Mouse (Mus musculus): ENCODE results near the gene Fkbp9.

The Fkbp9 gene

DNA sequence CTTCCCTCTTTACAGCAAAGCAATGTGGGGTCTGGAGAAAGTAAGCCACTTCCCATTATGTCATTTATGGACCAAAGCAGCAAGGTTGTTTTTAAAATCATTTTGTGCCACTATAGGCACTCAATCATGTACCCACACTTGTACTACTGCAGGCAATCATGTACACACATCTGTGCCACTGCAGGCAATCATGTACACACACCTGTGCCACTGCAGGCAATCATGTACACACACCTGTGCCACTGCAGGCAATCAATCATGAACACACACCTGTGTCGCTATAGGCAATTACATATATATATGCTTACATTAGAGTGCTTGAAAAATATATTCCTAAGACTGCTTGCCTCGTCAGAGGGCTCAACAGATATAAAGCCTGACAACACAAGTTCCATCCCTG lies 73.1 kb downstream of the Fkbp9 start:
- no peak for DNase-seq (ENCODE audit: low read depth, low spot score)

DNA sequence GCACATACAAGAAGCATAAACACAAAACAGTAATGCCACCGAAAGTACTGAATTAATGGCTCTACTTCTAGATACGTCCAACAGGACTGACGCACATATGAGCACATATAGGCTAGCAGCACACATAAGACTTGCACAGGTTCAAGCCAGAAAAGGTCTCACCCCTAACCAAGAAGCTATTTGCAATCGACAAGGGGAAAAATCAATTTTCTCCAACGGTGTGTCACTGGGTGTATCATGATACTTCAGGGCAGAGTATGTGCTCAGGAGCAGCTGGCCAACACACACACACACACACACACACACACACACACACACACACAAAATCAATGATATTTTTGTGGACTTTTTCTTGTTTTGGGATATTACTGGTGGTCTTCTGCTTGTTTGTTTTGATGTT lies 73.6 kb downstream of the Fkbp9 start:
- DNase-seq (ENCODE audit: low read depth, low spot score): no peak

DNA sequence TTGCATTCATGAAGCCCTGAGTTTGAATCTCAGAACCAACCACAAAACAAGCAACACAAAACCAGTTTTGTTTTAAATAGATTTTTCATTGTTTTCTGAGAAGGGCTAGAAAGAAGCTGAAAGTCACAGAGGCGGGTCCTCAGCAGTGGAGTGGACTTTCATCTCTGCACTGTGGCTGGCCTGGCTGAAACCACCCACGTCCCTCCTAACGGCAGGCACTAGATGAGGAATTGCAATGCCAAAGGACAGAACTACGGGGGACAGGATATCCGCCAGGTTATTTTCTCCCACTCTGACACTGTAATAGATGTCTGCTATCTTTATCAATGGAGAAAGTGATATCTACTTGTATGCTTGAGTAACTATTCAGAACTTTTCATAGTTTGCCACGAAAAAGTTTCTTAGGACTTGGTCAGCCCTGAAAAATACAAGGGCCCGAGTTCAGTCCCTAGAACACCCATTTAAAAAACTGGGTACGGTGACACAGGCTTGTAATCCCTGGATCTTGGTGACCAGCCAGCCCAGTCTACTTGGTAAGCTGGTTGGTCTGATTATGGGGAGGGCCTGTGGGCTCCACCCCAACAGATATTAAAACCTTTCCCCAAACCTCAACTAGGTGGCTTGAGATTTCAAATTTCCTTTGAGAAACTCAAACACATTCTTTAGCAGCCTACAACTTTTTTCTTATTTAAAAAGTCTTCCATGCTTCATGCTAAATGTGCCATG lies 74.4 kb downstream of the Fkbp9 start:
- no peak for DNase-seq (ENCODE audit: low read depth, low spot score)

DNA sequence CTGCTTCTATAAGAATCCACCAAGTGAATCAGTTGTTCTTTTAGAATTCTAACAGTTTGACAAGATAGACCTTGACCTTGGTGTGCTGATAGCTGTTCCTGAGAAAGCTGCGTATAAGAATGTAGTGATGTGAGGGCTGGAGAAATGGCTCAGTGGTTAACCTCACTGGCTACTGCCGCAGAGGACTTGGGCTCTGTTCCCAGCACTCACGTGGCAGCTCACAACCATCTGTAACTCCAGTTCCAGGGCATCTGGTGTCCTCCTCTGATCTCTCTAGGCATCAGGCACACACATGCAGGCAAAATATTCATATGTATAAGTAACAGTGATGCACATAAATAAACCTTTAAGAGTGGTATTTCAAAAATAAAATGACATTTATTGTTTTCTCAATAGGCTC lies 76.1 kb downstream of the Fkbp9 start:
- DNase-seq (ENCODE audit: low read depth, low spot score): no peak

DNA sequence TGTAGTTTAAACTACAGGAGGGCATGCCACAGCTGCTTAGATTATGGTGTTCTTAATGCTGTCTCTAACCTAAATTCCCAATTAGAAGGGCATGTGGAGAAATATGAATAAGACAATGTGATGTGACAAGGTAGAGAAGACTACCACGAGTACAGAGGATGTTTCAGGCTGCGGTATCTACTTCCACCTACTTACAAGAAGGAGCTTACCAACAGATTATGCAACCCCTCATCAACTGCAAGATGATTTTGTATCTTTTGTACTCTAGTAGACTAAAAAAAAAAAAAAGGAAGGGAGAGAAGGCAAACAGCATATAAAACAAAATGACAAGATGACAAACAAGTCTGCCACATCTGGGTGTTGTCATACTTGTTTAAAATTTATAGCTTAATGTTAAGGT lies 76.5 kb downstream of the Fkbp9 start:
- no peak for DNase-seq (ENCODE audit: low read depth, low spot score)

DNA sequence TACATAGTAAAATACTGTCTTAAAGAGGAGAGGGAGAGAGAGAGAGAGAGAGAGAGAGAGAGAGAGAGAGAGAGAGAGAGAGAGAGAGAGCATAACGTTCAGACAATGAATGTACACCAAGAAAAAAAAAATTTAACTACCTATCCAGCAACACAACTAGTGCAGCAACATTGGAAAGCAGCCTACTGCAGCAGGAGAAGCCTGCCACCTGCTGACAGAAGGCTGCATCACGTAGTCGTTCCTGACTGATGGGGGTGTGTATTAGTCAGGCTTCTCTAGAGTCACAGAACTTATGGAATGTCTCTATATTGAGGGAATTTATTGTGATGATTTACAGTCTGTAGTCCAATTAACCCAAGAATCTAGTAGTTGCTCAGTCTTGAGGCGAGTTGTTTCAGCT lies 77.1 kb downstream of the Fkbp9 start:
- DNase-seq (ENCODE audit: low read depth, low spot score): peak; percentile 40

DNA sequence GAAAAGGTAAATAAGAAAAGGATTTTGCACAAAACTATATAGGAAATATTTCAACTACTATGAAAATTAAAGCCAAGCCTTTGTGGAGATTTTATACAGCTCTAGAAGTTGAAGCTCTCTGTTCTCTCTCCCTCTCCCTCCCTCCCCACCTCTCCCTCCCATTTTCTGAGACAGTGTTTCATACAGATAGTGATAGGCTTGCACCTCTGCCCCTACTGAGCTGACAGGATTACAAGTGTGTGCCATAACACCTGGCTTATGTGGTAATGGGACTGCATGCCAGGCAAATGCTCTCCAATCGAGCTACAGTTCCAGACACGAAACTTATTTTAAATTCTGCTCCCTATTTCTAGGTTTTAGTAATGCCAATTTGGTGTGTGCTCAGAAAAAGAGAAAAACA lies 79.1 kb downstream of the Fkbp9 start:
- DNase-seq (ENCODE audit: low read depth, low spot score): no peak

DNA sequence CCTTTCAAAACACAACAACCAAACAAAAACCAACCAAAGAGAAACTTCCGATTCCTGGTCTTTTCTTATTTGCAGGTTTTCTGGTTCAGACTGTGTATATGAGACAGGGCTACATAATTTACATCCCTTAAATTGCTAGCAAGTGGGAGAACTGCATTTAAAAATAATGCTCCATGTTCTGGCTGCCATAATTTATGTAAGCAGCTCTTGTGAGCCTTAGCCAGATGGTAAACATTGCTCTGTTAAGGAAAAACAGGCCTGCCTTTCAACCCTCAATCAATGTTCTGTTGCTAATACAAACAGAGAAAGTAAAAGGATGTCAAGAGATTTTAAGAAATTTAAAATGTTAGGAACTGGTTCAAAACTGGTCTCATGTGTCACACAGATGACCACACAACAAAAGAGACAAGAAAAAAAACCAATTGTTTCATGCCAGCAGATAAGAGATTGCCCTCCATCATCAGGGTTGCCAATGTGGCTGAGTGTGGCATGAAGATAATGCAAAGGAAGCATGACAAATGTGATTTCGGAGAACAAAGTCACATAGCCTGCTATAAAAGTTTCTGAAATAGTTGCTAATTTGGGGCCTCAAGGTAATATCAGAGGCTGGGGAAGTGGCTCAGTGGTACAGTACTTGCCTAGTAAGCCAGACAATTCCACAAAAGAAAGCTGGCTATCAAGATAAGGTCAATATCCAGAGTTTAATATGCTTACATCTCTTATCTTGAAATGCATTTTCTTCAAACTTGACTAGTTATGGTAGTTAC lies 81.4 kb downstream of the Fkbp9 start:
- DNase-seq (ENCODE audit: low read depth, low spot score): no peak

DNA sequence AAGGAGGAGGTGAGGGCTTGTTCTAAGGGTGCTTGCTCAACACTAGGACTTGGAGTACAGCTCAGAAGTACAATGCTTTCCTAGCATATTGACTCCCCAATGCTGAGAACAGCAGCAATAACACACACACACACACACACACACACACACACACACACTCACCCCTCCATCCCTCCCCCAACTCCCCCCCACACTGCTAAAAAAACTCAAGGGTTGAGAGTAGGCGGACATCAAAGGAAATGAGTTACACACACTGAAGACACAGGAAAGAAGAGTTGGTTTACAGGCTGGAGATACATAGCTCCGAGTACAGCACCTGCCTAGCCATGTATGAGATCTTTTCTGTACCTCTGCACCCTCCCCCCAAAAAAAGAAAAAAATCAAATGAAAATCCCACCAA lies 84.4 kb downstream of the Fkbp9 start:
- no peak for DNase-seq (ENCODE audit: low read depth, low spot score)

DNA sequence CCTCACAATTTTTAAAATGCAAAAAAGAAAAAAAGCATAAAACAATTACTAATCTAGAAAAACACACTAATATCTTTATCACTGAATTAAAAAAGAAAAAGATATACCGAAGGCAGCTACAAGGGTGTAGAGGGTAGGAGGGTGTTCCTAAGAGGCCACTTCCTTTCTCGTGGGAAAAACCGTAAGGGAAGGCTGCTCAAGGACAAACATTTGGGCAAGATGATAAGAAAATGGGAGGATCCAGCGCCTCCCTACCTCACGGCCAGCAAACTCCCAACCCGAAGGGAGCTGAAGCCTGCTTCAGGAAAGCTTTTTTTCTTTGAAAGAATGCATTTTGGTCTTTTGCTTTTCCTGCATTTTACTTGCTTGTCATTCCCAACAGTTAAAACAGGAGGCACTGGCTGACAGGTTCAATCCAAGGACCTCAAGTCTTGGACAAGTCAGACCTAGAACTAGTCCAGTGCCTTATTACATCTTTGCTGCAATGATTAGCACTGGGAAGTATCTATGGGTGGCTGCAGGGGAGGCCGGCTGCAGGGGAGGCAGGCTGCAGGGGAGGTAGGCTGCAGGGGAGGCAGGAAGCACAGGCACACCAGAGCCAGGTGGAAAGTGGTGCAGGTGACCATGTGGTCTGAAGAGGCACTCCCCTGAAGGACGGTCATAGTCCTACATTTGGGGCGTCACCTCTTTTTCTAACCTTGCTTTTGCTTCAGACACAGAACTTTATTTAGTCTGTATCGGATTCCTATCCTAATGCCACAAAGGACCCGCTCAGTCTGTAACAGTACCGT lies 85.9 kb downstream of the Fkbp9 start:
- DNase-seq (ENCODE audit: low read depth, low spot score): no peak

DNA sequence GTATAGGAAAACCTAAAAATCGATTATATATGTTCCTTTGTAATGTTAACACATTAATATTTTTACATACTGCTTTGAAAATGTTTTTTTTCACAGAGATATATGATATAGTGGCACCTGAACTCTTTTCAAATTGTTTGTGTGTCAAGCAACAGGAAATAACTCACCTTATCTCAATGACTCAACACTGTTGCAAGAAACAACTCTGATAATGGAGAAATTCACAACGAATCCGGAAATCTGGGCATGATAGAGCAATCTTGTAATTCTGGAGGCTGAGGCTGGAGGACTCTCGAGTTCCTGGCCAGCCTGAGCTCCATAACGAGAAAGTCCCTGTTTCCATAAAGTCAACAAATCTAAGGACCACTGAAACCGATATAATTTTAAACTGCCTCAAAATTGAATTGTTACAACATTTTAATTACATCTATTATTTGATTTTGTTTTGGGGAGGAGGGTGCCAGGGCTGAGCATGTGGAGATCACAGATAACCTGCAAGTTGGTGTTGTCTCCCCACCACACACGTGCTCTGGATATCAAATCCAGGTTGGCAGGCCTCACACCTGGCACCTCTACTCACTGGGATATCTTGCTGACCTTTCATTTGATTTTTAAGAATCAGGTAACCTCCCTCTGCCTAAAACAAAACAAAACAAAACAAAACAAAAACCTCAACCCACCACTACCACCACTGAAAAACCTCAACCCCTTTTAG lies 87.6 kb downstream of the Fkbp9 start:
- DNase-seq (ENCODE audit: low read depth, low spot score): no peak

DNA sequence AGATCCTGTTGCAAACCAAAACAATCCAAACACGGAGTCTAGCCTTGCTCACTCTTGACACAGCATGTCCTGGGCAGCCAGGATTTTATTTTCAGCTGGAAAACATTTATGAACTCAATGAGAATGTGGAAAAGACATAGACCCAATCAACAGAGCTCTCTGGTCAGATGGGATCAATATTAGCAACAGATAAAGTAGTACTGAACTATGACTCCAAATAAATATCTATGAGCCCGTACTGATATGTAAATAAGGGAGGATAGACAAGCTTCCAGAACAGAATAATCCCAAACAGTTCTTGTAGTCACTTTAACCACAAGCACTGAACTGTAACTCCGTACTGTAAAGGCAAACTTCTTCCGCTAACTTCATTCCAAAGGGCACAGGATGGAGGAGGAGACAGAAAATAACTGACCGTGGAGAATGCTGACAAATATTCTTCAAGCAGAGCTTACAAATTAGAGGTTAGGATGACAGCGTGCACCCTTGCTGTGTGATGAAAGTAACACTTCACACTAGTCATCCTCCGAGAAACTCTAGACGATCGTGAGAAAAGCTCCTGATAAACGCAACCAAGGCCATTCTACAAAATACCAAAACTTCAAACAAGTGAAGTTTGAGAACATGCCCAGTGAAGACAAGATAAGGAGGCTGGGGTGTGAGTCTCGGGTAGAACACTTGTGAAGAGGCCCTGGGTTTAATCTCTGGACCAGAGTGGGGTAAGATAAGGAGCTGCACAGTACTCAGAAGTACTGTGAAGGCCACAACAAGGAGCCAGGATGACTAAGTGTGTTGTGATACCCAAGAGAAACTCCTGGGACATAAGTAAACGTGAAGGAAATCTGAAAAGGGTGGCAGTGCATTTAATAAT lies 88.6 kb downstream of the Fkbp9 start:
- DNase-seq (ENCODE audit: low read depth, low spot score): no peak

DNA sequence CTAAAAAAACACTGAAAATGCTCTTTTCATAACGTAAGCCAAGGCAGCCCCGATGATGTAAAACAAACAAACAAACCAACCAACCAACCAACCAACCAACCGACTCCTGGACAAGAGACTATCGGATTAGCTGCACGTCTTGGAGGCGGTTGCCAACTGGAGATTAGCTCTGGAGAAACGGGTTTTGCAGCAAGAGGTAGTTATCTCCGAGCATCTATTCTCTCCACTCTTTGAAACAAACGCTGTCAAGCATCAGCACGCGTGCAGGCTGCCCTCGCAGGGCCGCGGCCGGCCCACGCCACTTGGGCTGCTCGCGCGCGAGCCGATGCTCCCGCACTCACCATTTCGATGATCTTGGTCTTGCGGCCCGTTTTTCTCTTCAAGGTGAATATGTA lies 91.5 kb downstream of the Fkbp9 start:
- DNase-seq (ENCODE audit: low read depth, low spot score): no peak

DNA sequence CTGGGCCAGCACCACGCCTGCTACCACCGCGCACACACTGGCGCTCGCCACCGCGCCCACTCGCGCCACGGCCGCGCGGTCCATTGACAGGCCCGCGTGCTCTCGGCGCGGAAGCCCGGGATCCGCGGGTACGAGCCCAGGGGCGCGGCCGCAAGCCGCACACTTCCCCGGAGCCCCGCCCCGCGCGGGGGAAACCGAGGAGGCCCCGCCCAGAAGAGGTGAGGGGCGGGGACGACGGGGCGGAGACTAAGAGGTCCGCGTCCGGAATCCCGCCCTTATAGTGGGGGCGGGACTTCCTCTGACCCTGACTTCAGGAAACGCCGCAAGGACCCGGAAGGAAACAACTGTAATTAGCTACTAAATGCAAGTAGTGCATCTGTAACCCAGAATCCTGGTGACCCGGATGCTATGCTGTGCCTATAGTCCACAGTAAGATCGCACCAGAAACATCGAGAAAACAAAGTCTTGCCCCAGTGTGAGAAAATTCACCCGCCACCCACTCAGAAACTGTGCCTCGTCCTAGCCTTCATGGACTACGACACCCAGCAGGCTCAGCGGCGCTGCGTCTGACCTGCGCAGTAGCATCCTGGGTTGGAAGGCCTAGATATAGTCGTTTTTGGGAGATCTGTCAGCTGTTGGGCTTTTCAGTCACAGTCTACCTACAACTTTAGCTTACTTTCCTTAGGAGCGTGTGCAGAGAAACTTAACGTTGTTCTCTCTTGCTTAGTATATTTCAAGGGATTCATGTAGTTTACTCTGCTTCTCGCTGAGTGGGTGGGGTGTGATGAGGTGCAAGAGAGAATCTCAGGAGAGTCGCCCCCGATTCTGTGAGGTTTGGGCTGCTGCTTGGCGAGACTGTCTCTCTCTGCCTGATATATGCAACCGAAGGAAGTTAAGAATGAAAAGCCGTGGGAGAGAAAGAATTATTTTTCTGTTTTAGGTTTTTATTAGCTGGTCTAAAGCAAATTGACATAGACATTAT lies 92.2 kb downstream of the Fkbp9 start, which contains the start of the genes Nt5c3 and Vmn1r4:
Nt5c3 (minus strand) TSS at position 207 of the 982 bp plus-strand sequence.
Vmn1r4 (plus strand) TSS at position 290 of the 982 bp plus-strand sequence.
- peak; percentile 94 for DNase-seq (ENCODE audit: low read depth, low spot score)

Data from forelimb bud, embryonic 11.5 days (tissue).